Mouse (Mus musculus) brain, embryonic 14.5 days (tissue): ENCODE measurements around the gene Eme2. TPM values are rescaled to one million over a fixed set of nuclear protein-coding genes. Genes with fewer than 3 reads are reported as not detected.

Experiments used
- DNase-seq: peaks from one replicate; pipeline ENCODE4 v3.0.0-alpha.2; 2011; ENCODE audit warnings: low read depth
- CTCF ChIP-seq: fragments of 200-500 bp; IDR thresholded peaks from 2 replicates; pipeline ENCODE4 v1.5.1; 2012; ENCODE audit warnings: inconsistent platforms, mild to moderate bottlenecking, moderate library complexity, borderline replicate concordance; ENCODE audit not compliant: insufficient read depth, insufficient read length; ENCODE audit errors: extremely low read depth
- POLR2A ChIP-seq: fragments of 200-500 bp; IDR thresholded peaks from 2 replicates; pipeline ENCODE4 v1.6.1; 2012; ENCODE audit warnings: mild to moderate bottlenecking, inconsistent platforms, borderline replicate concordance; ENCODE audit not compliant: poor library complexity, insufficient read depth, insufficient read length, severe bottlenecking; ENCODE audit errors: extremely low read depth
- polyA plus RNA-seq: library from polyadenylated mRNA; depleted of rRNA; stranded (reverse); fragments of >200 nt; gene quantifications from 2 replicates; pipeline ENCODE4 v1.2.3, GENCODE M21; 2012

Eme2 gene
- polyA plus RNA-seq, 1 experiment = 41.0 TPM

- DNase-seq = no peak
- TF ChIP-seq CTCF = no peak
- TF ChIP-seq POLR2A = no peak
Measured at GRCm38 (mm10) chr17:24861785-24862184, 33.1 kb downstream of the Eme2 start.

DNA sequence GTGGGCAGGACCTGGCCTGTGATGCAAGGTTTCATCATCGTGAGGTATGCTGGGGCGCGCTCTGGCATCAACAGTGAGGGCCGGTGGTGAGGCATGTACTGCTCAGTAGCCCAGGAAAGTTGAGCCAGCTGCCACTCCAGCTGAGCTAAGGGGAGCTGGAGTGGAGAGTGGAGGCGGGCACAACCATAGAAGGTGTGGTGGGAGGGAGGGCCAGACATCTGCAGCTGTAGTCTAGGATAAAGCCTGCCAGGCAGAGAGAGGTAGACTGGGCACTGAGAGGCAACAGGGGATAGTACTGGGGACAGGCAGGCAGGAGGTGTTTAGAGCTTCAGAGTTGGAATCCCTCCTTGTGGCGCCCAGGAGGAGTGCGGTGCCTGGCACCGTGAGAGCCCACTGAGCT lies 34.8 kb downstream of the Eme2 start:
- no peak for DNase-seq
- no peak for TF ChIP-seq CTCF
- no peak for TF ChIP-seq POLR2A

- DNase-seq = peak; percentile 54
- no peak for TF ChIP-seq POLR2A
- no peak for TF ChIP-seq CTCF
Measured at GRCm38 (mm10) chr17:24858967-24859366, 35.9 kb downstream of the Eme2 start.

GRCm38 (mm10) chr17:24857831-24858470 lies 36.9 kb downstream of the Eme2 start:
- no peak for DNase-seq
- TF ChIP-seq POLR2A (no peak), CTCF (no peak)

GRCm38 (mm10) chr17:24856589-24856988 lies 38.3 kb downstream of the Eme2 start:
- no peak for TF ChIP-seq POLR2A
- TF ChIP-seq CTCF = no peak
- no peak for DNase-seq

DNA sequence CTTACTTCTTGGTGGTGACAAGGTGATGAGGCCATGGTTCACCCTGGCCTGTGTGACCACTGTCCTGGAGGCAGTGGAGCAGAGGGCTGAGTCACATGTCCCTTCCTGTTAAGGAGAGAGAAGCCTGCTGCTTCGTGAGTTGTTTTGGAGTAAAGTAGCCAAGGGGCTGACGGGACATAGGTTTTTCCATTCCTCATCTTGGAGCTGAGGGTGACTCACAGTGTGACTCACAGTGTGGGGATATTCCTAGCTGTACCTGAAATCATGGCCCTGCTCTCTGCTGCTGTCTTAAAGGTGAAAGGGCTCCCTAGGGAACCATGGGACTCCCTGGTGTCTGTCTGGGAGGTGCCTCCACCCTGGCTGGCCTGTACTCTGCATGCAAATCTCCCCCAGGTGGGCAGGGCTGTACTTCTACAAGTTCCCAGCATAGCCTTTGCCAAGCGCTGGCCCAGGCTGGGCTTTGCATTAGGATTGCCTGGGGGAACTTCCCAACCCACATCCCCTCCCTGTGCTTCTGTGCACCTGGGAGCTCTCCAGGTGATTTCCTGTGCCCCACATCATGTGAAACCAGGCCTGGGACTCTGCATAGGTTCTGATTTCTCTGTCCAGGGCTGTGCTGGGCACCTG lies 38.9 kb downstream of the Eme2 start:
- no peak for DNase-seq
- TF ChIP-seq POLR2A = no peak
- TF ChIP-seq CTCF = no peak

DNA sequence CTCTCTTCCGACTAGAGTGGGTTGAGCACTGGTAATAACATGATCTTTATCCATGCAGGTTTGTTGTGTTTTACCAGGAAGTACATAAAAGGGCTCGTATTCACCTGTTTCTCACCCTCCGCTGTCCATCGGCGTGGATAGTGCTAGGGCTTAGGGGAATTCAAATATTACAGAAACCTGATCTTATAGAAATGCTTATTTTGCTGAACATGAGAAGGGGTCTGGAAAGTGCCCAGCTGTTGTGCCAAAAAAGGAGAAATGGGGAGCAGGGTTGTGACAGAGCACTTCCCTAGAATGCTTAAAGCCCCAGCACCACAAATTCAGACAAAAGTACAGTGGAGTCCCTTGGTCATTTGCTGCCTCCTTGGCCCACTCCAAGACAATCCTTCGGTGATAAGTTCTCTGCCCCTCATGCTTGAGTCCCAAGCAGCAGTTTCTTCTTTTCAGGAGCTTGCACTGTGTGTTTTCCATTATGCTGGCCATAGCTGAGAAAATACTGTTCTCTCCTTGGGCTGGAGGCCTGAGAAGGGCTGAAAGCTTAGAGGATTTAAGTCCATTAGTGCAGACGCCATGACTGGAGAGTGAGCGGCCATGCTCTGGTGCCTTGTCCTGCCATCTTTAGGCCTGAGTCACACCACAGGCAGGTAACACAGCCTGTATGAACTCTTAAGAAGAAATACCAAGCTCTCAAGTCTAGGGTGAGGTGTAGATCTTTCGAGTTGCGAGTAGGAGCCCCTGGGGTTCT lies 43.3 kb downstream of the Eme2 start:
- TF ChIP-seq CTCF (no peak), POLR2A (no peak)
- DNase-seq = no peak

GRCm38 (mm10) chr17:24850773-24851127 lies 44.1 kb downstream of the Eme2 start:
- TF ChIP-seq POLR2A (no peak), CTCF (no peak)
- DNase-seq = no peak

- TF ChIP-seq CTCF (no peak), POLR2A (peak; percentile 42; the same call in 1 of the 2 replicates)
Measured at GRCm38 (mm10) chr17:24850065-24850772, 44.7 kb downstream of the Eme2 start, which contains the start of gene Fahd1. Fahd1 (minus strand) TSS chr17:24850364.

GRCm38 (mm10) chr17:24849733-24850064 lies 45.2 kb downstream of the Eme2 start:
- TF ChIP-seq POLR2A (no peak), CTCF (peak; percentile 41; the same call in 1 of the 2 replicates)
- no peak for DNase-seq

More at GRCm38 (mm10) chr17:24850065-24850772, 44.7 kb downstream of the Eme2 start, which contains the start of gene Fahd1:
- peak; percentile 99 for DNase-seq

DNA sequence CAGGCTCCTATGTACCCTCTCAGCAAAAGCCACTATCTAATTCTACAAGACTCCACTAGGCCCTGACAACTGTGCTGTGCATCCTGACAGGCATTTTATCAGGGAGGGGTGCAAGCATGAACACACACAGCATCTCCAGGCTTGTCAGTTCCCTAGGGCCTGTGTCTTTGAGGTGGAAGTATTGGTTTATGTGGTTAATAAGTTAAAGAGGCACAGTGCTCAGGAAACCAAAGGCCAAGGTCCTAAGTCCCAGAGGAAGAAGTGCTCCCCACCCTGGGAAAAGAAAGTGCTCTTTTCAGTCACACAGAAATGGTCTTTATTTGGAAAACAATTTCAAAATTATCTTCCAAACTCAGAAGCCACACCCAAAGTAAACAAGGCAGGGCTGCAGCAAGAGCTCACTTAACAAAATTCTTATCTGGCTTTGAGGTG lies 46.3 kb downstream of the Eme2 start:
- TF ChIP-seq CTCF (no peak), POLR2A (no peak)
- no peak for DNase-seq
